Mouse (Mus musculus) spleen, postnatal 10 days (tissue): ENCODE data around the gene Gjb2.

Experiments
- DNase-seq, 2 experiments: peaks; one replicate each; pipeline ENCODE4 v3.0.0; 2021 to 2022; ENCODE audit warnings: low spot score in 2 of 2

Gene Gjb2

DNA sequence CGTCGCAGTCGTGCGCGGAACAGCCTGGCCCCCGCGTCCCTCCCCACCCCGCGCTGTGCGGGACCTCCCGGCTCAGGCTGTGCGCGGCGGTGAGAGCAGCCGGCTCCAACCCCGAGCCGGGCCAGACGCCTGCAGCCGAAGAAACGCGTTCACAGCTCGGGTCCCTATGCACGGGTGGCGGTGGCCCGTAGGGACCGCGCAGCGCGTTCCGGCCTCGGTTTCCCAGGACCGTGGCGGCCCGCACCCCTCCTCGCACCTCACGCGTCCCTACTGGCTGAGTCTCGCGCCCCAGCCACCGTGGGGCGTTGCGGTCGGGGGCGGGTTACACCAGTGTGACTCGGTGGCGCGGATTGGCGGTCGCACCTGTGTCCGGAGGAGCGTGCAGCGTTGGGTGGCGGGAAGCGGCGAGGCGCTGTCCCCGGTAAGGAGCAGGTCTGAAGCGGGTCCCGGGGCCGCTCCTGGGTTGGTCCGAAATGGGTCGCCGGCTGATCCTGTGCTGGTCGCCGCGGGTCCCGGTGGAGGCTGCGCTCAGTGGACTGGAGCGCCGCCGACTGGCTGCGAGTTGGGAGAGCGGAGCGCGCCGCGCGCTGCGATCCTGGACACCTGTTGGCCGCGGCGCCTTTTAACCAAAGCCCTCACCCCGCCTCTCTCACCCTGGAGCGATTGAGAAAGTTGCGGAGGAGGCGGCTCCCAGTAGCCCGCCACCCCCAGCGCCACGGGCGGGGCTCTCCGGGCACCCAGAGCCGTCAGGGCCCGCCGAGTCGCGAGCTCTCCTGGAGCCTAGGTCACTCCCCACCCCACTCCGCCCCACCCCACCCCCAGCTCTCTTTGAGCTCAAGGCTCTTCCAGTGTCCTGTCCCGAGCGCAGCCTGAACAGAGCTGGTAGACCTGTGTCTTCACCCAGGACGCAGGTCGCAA lies at the start of gene Gjb2:
Gjb2 (minus strand) TSS at position 597 of the 918 bp plus-strand sequence.
- peak; percentile 10 to 20 for DNase-seq

DNA sequence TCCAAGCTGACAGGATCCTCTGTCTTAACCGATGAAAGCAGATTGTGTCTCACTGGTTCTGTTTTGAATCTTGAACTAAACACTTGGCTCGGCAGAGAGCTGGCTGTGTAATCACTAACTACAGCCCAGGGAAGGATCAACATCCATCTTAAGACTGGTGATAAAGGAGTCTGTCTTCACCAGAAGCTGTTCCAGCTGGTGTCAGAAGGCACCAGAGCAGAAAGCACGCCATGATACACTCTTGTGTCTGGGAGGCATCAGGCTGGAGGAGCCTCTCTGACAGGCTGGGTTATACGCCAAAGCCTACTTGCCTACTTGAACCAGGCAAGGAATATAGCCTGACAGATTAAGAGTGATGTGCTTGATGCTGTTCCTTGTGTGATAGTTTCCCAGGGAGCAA lies 41.2 kb upstream of the Gjb2 start:
- no peak for DNase-seq

DNA sequence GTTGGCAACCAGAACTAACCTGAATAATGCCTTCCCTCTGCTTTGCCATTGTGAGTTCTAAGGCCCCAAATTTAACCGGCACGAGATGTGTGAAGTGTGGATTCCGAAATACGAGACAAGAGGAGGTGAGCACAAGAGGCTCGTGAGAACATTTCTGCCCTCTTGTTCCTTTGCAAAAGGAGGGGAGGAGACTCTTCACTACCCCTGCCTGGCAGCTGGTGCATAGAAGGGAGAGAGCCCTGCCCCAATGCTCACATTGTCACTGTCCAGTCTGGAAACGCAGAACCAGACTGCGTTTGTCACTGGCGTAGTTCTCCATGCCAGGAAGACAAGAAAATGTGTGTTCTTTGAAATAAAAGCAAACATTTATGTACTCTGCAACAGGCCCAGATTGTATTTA lies 30.8 kb upstream of the Gjb2 start:
- DNase-seq: no peak

DNA sequence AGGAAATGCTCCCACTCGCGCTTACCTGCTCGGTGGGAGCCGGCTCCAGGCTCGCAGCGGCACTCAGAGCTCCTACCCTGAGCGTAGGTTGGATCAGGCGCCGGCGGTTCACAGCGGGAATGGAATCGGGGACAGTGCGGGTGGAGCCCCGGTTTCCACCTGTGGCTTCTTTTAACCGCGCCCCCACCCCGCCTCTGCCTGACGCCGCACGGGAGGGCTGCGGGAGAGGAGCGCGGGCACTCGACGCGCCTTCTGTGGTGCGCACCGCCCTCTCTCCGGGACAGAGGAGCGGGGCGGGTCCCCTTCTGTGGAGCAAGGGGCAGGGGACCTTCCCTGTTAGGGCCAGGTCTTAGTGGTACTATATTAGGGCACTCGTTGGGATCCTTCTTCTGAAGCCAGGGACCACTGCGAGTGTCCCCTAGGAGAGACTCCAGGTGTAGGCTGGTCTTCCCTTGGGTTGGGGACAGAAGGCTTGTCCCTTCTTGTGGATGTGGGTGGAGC lies 28.7 kb upstream of the Gjb2 start, which contains the start of gene Gjb6:
Gjb6 (minus strand) TSS at position 451 of the 501 bp plus-strand sequence.
- no peak for DNase-seq

DNA sequence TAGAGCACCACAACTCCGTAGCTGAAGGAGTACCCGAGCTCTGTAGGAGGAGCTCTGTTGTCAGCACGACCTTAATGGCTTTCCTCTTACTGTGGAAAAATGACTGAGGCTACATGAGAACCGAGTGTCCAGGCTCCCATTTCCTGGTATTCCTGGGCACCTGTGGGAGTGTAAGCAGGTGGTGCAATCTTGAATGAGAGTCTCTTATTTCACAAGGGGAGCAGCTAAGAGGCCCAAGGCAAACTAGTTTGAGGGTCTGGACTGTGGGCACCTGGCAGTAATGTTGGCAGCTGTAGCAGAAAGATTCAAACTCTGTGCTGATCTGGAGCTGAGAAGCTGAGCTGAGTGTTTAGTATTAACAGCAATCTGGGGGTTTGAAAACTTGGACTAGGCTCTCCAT lies 22.9 kb upstream of the Gjb2 start:
- DNase-seq: no peak

DNA sequence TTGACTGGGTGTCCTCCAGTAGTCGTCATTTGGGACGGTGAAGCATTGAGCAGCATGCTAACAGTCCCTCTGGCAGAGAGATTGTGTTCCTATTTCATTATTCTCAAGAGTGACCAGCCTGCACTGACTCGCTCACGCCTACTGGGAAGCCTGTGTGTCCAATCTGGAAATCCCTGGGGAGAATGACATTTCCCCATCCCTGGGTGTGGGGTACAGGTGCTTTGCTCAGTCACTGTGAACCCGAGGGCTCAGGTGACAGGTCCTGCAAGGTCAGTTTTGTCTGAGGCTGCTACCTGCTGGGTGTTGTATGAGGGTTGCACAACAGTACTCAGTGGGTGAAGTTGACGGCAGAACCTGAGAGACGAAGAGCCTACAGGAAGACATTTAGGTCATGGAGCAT lies 17.8 kb upstream of the Gjb2 start:
- DNase-seq: no peak

DNA sequence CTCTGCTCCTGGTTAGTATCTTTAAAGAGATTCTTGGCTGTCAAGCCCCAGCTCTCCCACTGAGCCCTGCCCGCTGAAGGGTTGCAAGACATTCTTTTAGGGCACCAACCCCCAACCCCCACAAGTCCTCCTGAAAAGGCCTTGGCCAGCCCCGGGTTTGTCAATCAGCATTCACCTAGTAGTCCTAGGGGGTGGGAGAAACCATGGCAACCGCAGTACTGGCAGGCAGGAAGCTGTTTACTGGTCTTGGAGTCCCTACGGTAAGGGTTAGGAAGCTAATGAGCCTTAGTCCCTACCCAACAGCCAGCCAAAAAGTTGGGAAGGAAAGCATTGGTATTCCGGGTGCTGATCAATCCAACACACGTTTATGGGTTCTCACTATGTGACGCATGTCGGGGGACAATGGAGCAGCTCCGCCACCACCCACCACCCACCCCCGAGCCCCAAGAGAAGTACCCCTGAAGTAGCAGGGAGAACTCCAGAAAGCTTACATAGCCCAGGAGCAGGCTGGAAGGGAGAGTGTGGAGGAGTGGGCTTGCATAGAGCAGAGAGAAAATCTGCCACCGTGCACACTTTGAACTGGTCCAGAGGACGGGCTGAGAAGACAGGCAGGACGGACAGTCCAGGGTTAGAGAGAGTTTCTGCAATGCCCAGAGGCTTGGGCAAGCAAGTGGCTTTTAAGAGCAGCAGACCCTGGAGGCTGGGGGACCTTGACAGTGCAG lies 11.5 kb upstream of the Gjb2 start, which contains the start of gene Gm4491:
Gm4491 (minus strand) TSS at position 61 of the 722 bp plus-strand sequence.
- no peak for DNase-seq

DNA sequence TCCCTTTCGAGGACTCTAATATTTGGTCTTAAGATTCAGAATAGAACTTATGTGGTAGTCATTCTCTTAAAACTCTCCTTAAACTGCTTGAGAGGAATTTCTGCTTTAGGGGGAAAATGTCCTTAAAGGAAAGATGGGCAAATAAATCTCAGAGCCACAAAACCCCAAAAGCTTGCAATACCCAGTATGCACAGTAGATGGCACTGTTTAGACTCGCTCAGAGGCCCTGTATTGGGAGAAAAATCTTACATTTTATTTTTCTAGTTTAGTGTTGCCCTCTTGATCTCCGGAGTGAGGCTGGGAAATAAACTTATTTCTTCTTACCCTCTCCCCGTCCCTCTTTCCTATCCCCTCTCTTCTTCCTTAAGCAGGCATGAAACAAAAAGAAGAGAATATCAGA lies 4.7 kb upstream of the Gjb2 start:
- peak in 1 of 2 experiments; percentile 39 for DNase-seq

DNA sequence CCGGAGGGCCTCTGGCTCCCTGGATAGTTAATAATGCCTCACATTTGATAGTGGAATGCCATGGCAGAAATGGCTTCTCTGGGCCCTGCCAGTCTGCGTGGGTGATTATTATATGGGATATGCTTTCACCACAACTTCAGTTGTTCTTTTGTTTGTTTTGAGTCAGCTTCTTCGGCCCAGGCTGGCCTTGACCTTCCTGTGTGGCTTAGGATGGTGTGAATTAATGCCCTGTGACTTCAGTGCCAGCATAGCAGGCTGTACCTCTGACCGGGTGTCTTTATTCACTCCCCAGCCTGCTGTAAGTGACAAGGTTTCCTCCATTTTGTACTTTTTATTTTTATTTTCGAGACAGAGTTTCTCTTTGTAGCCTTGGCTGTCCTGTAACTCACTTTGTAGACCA lies 3.4 kb upstream of the Gjb2 start:
- no peak for DNase-seq

DNA sequence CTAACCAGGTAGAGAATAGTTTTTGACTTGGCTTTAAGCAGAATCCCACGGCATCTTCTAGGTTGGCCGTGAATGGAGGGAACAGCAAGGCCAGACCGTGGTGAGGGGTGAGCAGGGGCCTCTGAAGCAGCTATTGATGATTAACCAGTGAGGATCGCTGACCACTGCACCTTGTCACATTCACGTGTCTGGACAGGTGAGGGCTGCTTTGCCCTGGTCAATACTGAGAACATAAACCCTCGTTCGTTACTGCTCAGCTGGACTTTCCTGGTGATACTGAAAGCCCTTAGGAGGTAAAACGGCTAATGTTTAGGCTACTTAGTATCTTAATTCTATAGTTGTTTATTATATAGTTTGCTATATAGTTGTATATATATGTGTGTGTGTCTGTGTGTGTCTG lies 2.6 kb upstream of the Gjb2 start:
- no peak for DNase-seq

DNA sequence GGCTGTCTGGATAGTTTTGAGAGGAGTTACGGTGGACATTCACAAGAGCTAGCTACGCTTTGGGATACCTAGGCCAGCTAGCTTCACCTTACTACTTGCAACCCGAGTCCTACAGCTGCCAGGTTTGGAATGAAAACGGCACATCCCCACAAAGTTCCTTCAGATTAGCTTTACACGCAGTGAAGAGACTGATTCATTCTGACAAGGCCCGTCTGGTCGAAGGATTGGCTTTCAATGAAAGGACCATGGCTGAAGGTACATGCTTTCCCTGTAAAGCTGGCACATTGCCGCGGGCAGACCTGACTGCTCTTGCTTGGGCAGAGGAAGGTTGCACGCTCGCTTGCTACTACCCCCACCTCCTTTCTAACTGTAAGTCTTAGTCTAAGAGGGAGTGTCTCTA lies 1.2 kb upstream of the Gjb2 start:
- no peak for DNase-seq

DNA sequence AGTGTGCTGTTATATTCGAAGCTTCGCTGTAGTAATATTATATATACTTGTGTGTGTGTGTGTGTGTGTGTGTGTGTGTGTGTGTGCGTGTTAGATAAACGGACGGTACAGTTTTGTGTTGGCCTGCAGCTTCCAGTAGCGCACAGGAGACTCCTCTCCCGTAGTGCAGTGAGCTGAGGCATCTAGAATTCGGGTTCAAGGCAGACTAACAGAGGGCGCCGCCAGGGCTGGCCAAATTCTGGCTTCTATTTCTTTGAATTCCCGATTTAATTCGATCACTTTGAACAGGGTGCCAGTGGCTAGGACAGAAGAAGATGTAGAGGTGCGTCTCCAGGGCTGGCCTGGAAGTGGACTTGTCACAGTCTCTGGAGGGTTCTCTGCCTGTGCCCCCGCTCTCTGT lies 609 bp upstream of the Gjb2 start:
- DNase-seq: no peak

DNA sequence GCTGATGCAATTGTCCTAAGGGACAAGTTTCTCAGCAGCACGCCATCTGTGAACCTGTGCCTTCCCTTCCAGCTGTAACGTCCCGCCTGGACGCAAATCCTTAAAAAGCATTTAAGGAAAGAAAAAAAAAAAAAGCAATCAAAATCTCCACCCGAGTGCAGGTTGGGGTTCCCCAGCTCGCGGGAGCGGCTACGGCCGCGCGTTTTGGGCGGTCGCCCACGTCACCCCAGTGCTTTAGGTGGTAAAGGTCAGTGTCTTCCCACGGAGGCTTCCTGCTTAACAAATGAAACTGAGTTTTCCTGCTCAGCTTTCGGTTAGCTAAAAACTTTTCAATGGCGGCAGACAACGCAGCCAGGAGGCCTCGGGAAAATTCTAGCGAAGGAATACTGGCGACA lies 794 bp downstream of the Gjb2 start:
- no peak for DNase-seq

DNA sequence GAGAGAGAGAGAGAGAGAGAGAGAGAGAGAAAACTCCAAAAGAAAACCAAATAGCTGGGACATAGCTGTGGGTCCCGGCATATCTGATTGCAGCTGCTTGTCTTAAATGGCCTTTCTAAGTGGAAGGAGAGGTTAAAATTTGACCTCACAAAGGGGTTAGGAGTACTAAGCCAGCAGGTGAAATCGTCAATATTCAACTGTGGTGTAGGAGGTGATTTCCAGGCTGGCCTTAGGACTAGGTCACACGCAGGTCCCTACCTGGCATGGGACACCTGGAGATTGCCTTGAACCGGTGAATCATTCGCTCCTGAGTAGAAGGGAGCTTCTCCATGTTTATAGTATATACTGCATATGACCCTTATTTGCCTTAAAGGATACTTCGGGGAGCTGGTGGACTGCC lies 1.4 kb downstream of the Gjb2 start:
- no peak for DNase-seq

DNA sequence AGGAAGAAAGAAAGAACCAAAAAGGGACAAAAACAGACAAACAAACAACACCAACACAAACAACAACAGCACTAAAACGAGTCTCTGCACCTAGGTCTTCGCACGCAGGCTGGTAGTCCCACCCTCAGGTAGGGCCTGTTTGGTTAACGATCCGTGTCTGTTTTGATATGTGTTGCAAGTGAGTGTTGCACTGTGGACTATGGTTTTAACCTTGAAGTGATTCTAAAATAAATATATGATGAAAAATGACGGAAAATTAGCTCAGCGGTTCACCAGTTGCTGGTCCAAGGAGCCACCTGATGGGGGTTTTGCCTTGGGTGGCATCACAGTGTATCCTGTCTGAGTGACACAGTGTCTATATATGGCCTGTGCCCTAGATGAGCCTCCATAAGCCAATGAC lies 2.9 kb downstream of the Gjb2 start:
- no peak for DNase-seq

DNA sequence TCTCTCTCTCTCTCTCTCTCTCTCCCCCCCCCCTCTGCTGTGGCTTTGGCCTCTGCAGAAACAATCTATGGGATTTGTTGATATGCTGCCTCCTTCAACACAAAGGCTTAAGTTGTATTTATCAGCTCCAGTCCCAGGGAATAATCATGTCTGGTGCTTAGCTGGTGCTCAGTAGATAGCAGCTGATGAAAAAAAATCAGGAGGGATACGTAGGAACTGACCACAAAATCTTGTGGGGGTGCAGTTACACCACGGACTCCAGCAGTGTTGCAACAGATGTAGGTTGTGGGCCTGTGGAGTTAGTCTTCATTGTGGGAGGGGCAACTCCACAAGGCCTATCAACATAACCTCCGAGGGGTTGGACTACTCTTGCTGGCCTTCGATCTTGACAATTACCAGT lies 8.6 kb downstream of the Gjb2 start:
- DNase-seq: no peak

DNA sequence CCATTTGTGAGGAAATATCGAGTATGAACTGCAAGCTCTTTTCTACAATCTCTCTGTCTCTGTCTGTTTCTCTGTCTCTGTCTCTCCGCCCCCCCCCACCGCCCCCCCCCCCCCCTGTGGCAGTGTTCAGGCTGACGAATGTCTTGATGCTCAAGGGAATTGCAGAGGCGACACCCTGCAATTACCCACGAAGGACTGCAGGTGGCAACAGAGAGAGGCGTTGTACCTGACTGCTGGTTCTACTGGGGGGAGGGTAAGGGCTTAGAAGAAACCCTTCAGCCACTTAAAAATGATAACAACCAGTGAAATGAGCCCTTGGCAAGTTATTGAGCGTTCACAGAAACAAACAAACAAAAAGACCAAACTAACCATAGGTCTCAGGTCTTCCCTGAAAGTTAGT lies 11.5 kb downstream of the Gjb2 start:
- peak in 1 of 2 experiments; percentile 48 for DNase-seq

DNA sequence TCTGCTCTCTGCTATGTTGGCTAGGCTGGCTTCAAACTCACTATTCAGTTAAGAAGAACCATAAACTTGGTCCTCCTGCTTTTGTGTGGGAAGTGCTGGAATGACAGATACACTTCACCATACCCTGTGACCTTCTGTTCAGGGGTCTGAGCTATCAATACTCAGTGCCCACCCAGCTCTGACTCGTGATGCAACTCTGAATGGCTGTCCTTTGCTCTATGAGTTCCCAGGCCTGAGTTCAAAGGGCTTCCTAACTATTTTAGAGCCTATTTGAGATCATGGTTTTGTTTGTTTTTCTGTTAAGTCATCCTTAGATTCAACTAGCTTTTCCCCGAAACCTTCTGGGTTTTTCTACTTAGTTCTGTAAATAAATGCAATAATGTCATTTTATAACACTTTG lies 14.5 kb downstream of the Gjb2 start:
- no peak for DNase-seq

DNA sequence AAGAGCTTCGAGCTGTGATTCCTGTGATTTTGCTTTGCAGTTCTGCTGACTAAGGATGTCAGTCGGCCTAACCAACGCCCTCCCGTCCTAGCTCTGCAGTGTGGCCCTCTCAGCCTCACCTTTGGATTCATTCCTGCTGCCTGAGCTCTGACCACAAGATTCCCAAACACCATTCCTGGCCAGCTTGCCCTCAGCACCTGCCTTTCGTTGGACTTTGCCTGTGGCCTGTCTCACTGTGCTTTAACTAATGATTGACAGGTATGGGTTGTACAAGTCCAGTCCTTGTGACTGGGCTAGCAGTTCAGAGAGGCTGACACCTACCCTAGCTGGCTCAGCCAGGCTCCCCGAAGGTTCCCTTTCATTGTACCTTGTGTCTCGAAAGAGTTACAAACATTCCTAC lies 15.4 kb downstream of the Gjb2 start:
- no peak for DNase-seq

DNA sequence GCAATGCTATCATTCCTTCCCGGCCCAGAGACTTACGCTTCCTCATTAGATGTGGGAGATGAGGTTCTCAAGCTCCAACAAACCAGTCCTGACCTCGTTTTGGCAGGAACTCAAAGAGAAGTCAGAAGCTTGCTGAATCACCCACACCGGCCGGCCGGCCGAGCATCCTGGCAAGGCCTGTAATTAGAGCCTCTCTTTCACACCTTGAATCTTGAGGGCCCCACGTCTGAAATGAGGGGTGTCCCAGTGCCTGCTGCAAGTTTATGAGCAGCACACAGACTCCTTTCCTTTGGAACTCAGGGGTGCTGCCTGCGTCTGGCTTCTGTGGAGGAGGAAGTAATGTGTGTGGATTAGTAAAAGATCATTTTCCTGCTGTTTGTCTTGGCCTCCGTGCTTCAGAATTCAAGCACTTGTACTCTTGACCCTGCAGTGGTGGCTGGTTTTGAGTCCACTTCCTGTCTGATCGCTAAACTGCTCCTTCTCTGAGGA lies 20.3 kb downstream of the Gjb2 start:
- DNase-seq: no peak

DNA sequence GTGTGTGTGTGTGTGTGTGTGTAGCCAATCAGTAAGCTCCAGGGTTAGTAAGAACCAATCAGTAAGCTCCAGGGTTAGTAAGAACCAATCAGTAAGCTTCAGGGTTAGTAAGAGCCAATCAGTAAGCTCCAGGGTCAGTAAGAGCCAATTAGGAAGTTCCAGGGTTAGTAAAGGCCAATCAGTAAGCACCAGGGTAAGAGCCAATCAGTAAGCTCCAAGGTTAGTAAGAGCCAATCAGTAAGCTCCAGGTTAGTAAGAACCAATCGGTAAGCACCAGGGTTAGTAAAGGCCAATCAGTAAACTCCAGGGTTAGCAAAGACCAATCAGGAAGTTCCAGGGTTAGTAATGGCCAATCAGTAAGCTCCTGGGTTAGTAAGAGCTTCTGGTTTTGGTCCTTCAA lies 21.6 kb downstream of the Gjb2 start:
- no peak for DNase-seq

DNA sequence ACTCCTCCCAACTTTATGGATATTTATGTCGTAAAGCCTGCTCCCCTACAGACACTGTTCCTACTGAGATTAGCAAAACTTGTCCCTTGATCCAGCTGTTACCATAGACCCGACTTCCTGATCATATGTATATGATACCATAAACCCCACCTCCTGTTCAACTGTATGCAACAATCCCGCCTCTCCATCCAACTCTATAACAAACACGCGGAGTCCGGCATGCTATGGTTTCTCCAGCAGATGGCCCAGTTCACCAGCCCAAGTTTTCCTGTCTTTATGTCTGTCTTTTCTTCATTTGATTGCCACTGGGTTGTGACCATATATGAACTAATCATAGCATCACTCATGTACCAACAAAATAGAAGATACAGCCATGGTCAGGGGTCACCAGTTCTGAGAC lies 29.0 kb downstream of the Gjb2 start:
- DNase-seq: no peak

DNA sequence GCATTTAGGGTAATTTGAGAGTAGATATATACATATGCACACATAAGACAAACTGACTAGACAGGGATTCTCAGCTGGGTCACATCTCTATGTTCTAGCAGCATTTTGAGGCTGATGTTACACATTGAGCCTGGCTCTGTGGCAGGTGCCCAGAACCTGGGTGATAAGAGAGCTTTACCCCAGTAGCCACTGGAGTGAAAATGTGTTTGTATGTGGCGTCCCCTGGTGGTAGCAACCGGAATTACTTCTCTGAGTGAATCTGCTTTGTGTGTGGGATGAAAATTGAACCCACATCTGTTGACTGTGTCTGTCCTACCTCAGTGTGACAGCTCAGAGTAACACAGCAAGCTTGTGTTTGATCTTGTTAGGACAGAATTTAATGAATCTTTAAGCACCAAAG lies 34.6 kb downstream of the Gjb2 start:
- DNase-seq: peak; percentile 25 to 64
